Mouse (Mus musculus): ENCODE measurements at regions not wholly inside any gene's neighbourhood (a gene's known extent, or its start where the extent isn't known, plus 50 kb on each side); places are given as distances from the start of the nearest gene placed in this dataset.

GRCm38 (mm10) chr15:62482357-62482756 lies 1362.6 kb downstream of the Gsdmc2 start:
- H3K4me1 ChIP-seq (ENCODE audit: control insufficient read depth, low read depth, low read length): no peaks in the 10 kb centered on the region
- H3K27me3 ChIP-seq (ENCODE audit: control insufficient read depth, insufficient read depth, low read depth, low read length): no peaks in the 10 kb centered on the region
- WGBS (ENCODE audit: insufficient replicate concordance): 78% methylated on average over 7 of the region's 7 CpGs
- ATAC-seq (ENCODE audit: low read depth): no peak
- H3K9ac ChIP-seq (ENCODE audit: low read depth, low read length): no peak overlapping the region
- no peak overlapping the region for H3K4me2 ChIP-seq (ENCODE audit: low read depth, low read length)
- H3K36me3 ChIP-seq (ENCODE audit: control insufficient read depth, insufficient read depth): no peaks in the 10 kb centered on the region
- H3K9me3 ChIP-seq (replicated peaks; ENCODE audit: control insufficient read depth, low read length): no peaks in the 10 kb centered on the region
- H3K27ac ChIP-seq (ENCODE audit: low read length): no peak overlapping the region
- H3K4me3 ChIP-seq (ENCODE audit: low read depth, low read length): no peak overlapping the region

GRCm38 (mm10) chr15:62477779-62478178 lies 1367.2 kb downstream of the Gsdmc2 start:
- no peak overlapping the region for H3K4me3 ChIP-seq (ENCODE audit: low read depth, low read length)
- H3K36me3 ChIP-seq (ENCODE audit: control insufficient read depth, insufficient read depth): no peaks in the 10 kb centered on the region
- H3K4me2 ChIP-seq (ENCODE audit: low read depth, low read length): no peak overlapping the region
- no peak overlapping the region for H3K27ac ChIP-seq (ENCODE audit: low read length)
- no peak for ATAC-seq (ENCODE audit: low read depth)
- no peaks in the 10 kb centered on the region for H3K4me1 ChIP-seq (ENCODE audit: control insufficient read depth, low read depth, low read length)
- no peaks in the 10 kb centered on the region for H3K9me3 ChIP-seq (replicated peaks; ENCODE audit: control insufficient read depth, low read length)
- no peaks in the 10 kb centered on the region for H3K27me3 ChIP-seq (ENCODE audit: control insufficient read depth, insufficient read depth, low read depth, low read length)
- no peak overlapping the region for H3K9ac ChIP-seq (ENCODE audit: low read depth, low read length)
- 67% methylated on average over 2 of the region's 2 CpGs for WGBS (ENCODE audit: insufficient replicate concordance)

GRCm38 (mm10) chr15:62476452-62476851 lies 1368.5 kb downstream of the Gsdmc2 start:
- Histone ChIP-seq H3K9me3 (replicated peaks; ENCODE audit: control insufficient read depth, low read length) (no peaks in the 10 kb centered on the region), H3K4me1 (ENCODE audit: control insufficient read depth, low read depth, low read length) (no peaks in the 10 kb centered on the region), H3K4me3 (ENCODE audit: low read depth, low read length) (no peak overlapping the region), H3K27me3 (ENCODE audit: control insufficient read depth, insufficient read depth, low read depth, low read length) (no peaks in the 10 kb centered on the region), H3K36me3 (ENCODE audit: control insufficient read depth, insufficient read depth) (no peaks in the 10 kb centered on the region), H3K27ac (ENCODE audit: low read length) (no peak overlapping the region), H3K4me2 (ENCODE audit: low read depth, low read length) (no peak overlapping the region), H3K9ac (ENCODE audit: low read depth, low read length) (no peak overlapping the region)
- ATAC-seq (ENCODE audit: low read depth): no peak
- 51% methylated on average over 4 of the region's 4 CpGs for WGBS (ENCODE audit: insufficient replicate concordance)

GRCm38 (mm10) chr15:62470683-62471331 lies 1374.2 kb downstream of the Gsdmc2 start:
- no peaks in the 10 kb centered on the region for H3K27me3 ChIP-seq (ENCODE audit: control insufficient read depth, insufficient read depth, low read depth, low read length)
- H3K4me3 ChIP-seq (ENCODE audit: low read depth, low read length): no peak overlapping the region
- no peak overlapping the region for H3K27ac ChIP-seq (ENCODE audit: low read length)
- 69% methylated on average over 7 of the region's 7 CpGs for WGBS (ENCODE audit: insufficient replicate concordance)
- ATAC-seq (ENCODE audit: low read depth): no peak
- H3K36me3 ChIP-seq (ENCODE audit: control insufficient read depth, insufficient read depth): no peaks in the 10 kb centered on the region
- H3K9me3 ChIP-seq (replicated peaks; ENCODE audit: control insufficient read depth, low read length): no peaks in the 10 kb centered on the region
- H3K4me1 ChIP-seq (ENCODE audit: control insufficient read depth, low read depth, low read length): no peaks in the 10 kb centered on the region
- H3K4me2 ChIP-seq (ENCODE audit: low read depth, low read length): no peak overlapping the region
- no peak overlapping the region for H3K9ac ChIP-seq (ENCODE audit: low read depth, low read length)

- Histone ChIP-seq H3K4me3 (ENCODE audit: low read depth, low read length) (no peak overlapping the region), H3K9me3 (replicated peaks; ENCODE audit: control insufficient read depth, low read length) (no peaks in the 10 kb centered on the region), H3K4me1 (ENCODE audit: control insufficient read depth, low read depth, low read length) (no peaks in the 10 kb centered on the region), H3K27ac (ENCODE audit: low read length) (no peak overlapping the region), H3K27me3 (ENCODE audit: control insufficient read depth, insufficient read depth, low read depth, low read length) (no peaks in the 10 kb centered on the region), H3K36me3 (ENCODE audit: control insufficient read depth, insufficient read depth) (no peaks in the 10 kb centered on the region), H3K4me2 (ENCODE audit: low read depth, low read length) (no peak overlapping the region), H3K9ac (ENCODE audit: low read depth, low read length) (no peak overlapping the region)
- 57% methylated on average over 3 of the region's 3 CpGs for WGBS (ENCODE audit: insufficient replicate concordance)
- no peak for ATAC-seq (ENCODE audit: low read depth)
Observed at GRCm38 (mm10) chr15:62468076-62468475, 1376.9 kb downstream of the Gsdmc2 start.

- no peaks in the 10 kb centered on the region for H3K36me3 ChIP-seq (ENCODE audit: control insufficient read depth, insufficient read depth)
- no peak for ATAC-seq (ENCODE audit: low read depth)
Observed at GRCm38 (mm10) chr15:62466856-62467255, 1378.1 kb downstream of the Gsdmc2 start.

GRCm38 (mm10) chr15:62465026-62465839 lies 1379.7 kb downstream of the Gsdmc2 start:
- H3K27me3 ChIP-seq (ENCODE audit: control insufficient read depth, insufficient read depth, low read depth, low read length): no peaks in the 10 kb centered on the region
- no peak overlapping the region for H3K9ac ChIP-seq (ENCODE audit: low read depth, low read length)
- 54% methylated on average over 6 of the region's 6 CpGs for WGBS (ENCODE audit: insufficient replicate concordance)
- no peaks in the 10 kb centered on the region for H3K36me3 ChIP-seq (ENCODE audit: control insufficient read depth, insufficient read depth)
- ATAC-seq (ENCODE audit: low read depth): no peak
- H3K4me2 ChIP-seq (ENCODE audit: low read depth, low read length): no peak overlapping the region
- H3K4me1 ChIP-seq (ENCODE audit: control insufficient read depth, low read depth, low read length): no peaks in the 10 kb centered on the region
- no peak overlapping the region for H3K4me3 ChIP-seq (ENCODE audit: low read depth, low read length)
- no peaks in the 10 kb centered on the region for H3K9me3 ChIP-seq (replicated peaks; ENCODE audit: control insufficient read depth, low read length)
- no peak overlapping the region for H3K27ac ChIP-seq (ENCODE audit: low read length)

More at GRCm38 (mm10) chr15:62466856-62467255, 1378.1 kb downstream of the Gsdmc2 start:
- no peak overlapping the region for H3K4me3 ChIP-seq (ENCODE audit: low read depth, low read length)
- no peaks in the 10 kb centered on the region for H3K27me3 ChIP-seq (ENCODE audit: control insufficient read depth, insufficient read depth, low read depth, low read length)
- no peak overlapping the region for H3K27ac ChIP-seq (ENCODE audit: low read length)
- H3K9ac ChIP-seq (ENCODE audit: low read depth, low read length): no peak overlapping the region
- H3K4me2 ChIP-seq (ENCODE audit: low read depth, low read length): no peak overlapping the region
- no peaks in the 10 kb centered on the region for H3K9me3 ChIP-seq (replicated peaks; ENCODE audit: control insufficient read depth, low read length)
- no peaks in the 10 kb centered on the region for H3K4me1 ChIP-seq (ENCODE audit: control insufficient read depth, low read depth, low read length)

- 55% methylated on average over 3 of the region's 3 CpGs for WGBS (ENCODE audit: insufficient replicate concordance)
- ATAC-seq (ENCODE audit: low read depth): no peak
- H3K9ac ChIP-seq (ENCODE audit: low read depth, low read length): no peak overlapping the region
- H3K4me3 ChIP-seq (ENCODE audit: low read depth, low read length): no peak overlapping the region
- no peak overlapping the region for H3K4me2 ChIP-seq (ENCODE audit: low read depth, low read length)
- no peaks in the 10 kb centered on the region; the same call in 1 of the 2 replicates for H3K4me1 ChIP-seq (ENCODE audit: control insufficient read depth, low read depth, low read length)
- no peak overlapping the region for H3K27ac ChIP-seq (ENCODE audit: low read length)
- no peaks in the 10 kb centered on the region for H3K27me3 ChIP-seq (ENCODE audit: control insufficient read depth, insufficient read depth, low read depth, low read length)
- H3K9me3 ChIP-seq (replicated peaks; ENCODE audit: control insufficient read depth, low read length): no peaks in the 10 kb centered on the region
- no peaks in the 10 kb centered on the region for H3K36me3 ChIP-seq (ENCODE audit: control insufficient read depth, insufficient read depth)
Observed at GRCm38 (mm10) chr15:62462698-62463097, 1382.3 kb downstream of the Gsdmc2 start.

- WGBS (ENCODE audit: insufficient replicate concordance): 63% methylated on average over 7 of the region's 7 CpGs
- Histone ChIP-seq H3K4me3 (ENCODE audit: low read depth, low read length) (no peak overlapping the region), H3K9ac (ENCODE audit: low read depth, low read length) (no peak overlapping the region), H3K4me2 (ENCODE audit: low read depth, low read length) (no peak overlapping the region), H3K27me3 (ENCODE audit: control insufficient read depth, insufficient read depth, low read depth, low read length) (no peaks in the 10 kb centered on the region), H3K9me3 (replicated peaks; ENCODE audit: control insufficient read depth, low read length) (no peaks in the 10 kb centered on the region), H3K27ac (ENCODE audit: low read length) (no peak overlapping the region), H3K36me3 (ENCODE audit: control insufficient read depth, insufficient read depth) (no peaks in the 10 kb centered on the region), H3K4me1 (ENCODE audit: control insufficient read depth, low read depth, low read length) (no peaks in the 10 kb centered on the region; the same call in 1 of the 2 replicates)
- no peak for ATAC-seq (ENCODE audit: low read depth)
Observed at GRCm38 (mm10) chr15:62461398-62462051, 1383.5 kb downstream of the Gsdmc2 start.
